Mouse (Mus musculus) spleen, adult 18-20 months (tissue): ENCODE measurements around the gene Dusp1.

Source experiments
- DNase-seq, 2 experiments: peaks; one replicate each; pipeline ENCODE4 v3.0.0; 2022; ENCODE audit warnings: mixed read lengths in 2 of 2

Dusp1 gene

GRCm38 (mm10) chr17:26583606-26584005 lies 21.7 kb upstream of the Dusp1 start:
- no peak for DNase-seq

GRCm38 (mm10) chr17:26583056-26583455 lies 21.1 kb upstream of the Dusp1 start:
- DNase-seq = no peak

GRCm38 (mm10) chr17:26582297-26582696 lies 20.4 kb upstream of the Dusp1 start:
- no peak for DNase-seq

GRCm38 (mm10) chr17:26580873-26581401 lies 19.0 kb upstream of the Dusp1 start:
- no peak for DNase-seq

GRCm38 (mm10) chr17:26579396-26579795 lies 17.5 kb upstream of the Dusp1 start:
- DNase-seq = no peak

- no peak for DNase-seq
Observed at GRCm38 (mm10) chr17:26578771-26579170, 16.8 kb upstream of the Dusp1 start.

GRCm38 (mm10) chr17:26578162-26578561 lies 16.2 kb upstream of the Dusp1 start:
- DNase-seq = no peak

- no peak for DNase-seq
Observed at GRCm38 (mm10) chr17:26577309-26577708, 15.4 kb upstream of the Dusp1 start.

- no peak for DNase-seq
Observed at GRCm38 (mm10) chr17:26576833-26577232, 14.9 kb upstream of the Dusp1 start.

- DNase-seq = no peak
Observed at GRCm38 (mm10) chr17:26575786-26576690, 14.1 kb upstream of the Dusp1 start.

GRCm38 (mm10) chr17:26574701-26575100 lies 12.8 kb upstream of the Dusp1 start:
- DNase-seq = no peak

GRCm38 (mm10) chr17:26574118-26574517 lies 12.2 kb upstream of the Dusp1 start:
- no peak for DNase-seq

GRCm38 (mm10) chr17:26572265-26572664 lies 10.3 kb upstream of the Dusp1 start:
- DNase-seq = no peak

GRCm38 (mm10) chr17:26571377-26571776 lies 9.4 kb upstream of the Dusp1 start:
- no peak for DNase-seq

GRCm38 (mm10) chr17:26570651-26571118 lies 8.8 kb upstream of the Dusp1 start:
- no peak for DNase-seq

GRCm38 (mm10) chr17:26569594-26570350 lies 7.8 kb upstream of the Dusp1 start:
- no peak for DNase-seq

- no peak for DNase-seq
Observed at GRCm38 (mm10) chr17:26567818-26568173, 5.9 kb upstream of the Dusp1 start.

GRCm38 (mm10) chr17:26567142-26567817 lies 5.4 kb upstream of the Dusp1 start:
- no peak for DNase-seq

- DNase-seq = no peak
Observed at GRCm38 (mm10) chr17:26564439-26564838, 2.5 kb upstream of the Dusp1 start.

GRCm38 (mm10) chr17:26563476-26563875 lies 1.5 kb upstream of the Dusp1 start:
- DNase-seq = no peak

- no peak for DNase-seq
Observed at GRCm38 (mm10) chr17:26562292-26562691, 364 bp upstream of the Dusp1 start.

GRCm38 (mm10) chr17:26561290-26561640 lies 663 bp downstream of the Dusp1 start, which contains the start of gene Ergic1:
Ergic1 (plus strand) TSS chr17:26561489.
- peak; percentile 83 to 89 for DNase-seq
